Mouse (Mus musculus) ES-Bruce4 (cell line): Measurements from ENCODE around the gene Ubr4.

Source experiments
- CTCF ChIP-seq: IDR thresholded peaks from one replicate; pipeline ENCODE4 v1.8.1; 2011; ENCODE audit warnings: low read depth, low read length
- EP300 ChIP-seq: IDR thresholded peaks from 2 replicates; pipeline ENCODE4 v1.6.1; 2011; ENCODE audit warnings: low read depth, low read length; ENCODE audit not compliant: insufficient read depth
- POLR2A ChIP-seq: IDR thresholded peaks from one replicate; pipeline ENCODE4 v1.8.1; 2011; ENCODE audit warnings: low read length; ENCODE audit not compliant: insufficient read depth

- TF ChIP-seq CTCF (no peak), POLR2A (no peak), EP300 (no peak)
These were observed 40.7 kb upstream of the Ubr4 start for GRCm38 (mm10) chr4:139311707-139312106.
